Mouse (Mus musculus) retina, embryonic 14.5 days (tissue): ENCODE results near the gene Ctla2a.
"Not testable (repeated sequence)": the region's sequence is repeated elsewhere in the genome, so short reads cannot be mapped to it uniquely, and the experiment has no call there.

Experiments
- DNase-seq: peaks from one replicate; pipeline ENCODE4 v3.0.0-alpha.2; 2015; ENCODE audit warnings: low spot score

Gene Ctla2a

DNA sequence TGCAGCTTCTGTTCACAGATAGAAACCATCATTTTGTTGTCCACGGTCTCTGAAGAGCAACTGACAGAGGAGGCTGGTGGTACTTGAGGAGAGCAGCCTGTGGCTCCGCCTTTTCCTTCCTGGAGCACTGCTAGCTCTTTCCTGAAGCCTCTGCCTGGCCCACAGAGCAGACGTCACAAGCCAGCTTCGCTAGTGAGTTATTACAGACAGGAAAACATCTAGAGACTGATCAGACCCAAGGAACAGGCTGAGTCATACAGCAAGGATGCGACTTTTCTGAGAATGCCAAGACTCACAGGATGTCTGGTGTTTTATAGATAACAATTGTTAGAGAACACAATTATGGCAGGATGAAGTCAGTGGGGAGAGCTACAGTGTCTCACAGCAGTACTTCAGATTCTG lies at the start of gene Ctla2a, which contains the start of gene Gm49391:
Gene Ctla2a (minus strand): TSS at position 126 of the 402 bp plus-strand sequence.
Gene Gm49391 (minus strand): TSS at position 72 of the 402 bp plus-strand sequence.
- no peak for DNase-seq

DNA sequence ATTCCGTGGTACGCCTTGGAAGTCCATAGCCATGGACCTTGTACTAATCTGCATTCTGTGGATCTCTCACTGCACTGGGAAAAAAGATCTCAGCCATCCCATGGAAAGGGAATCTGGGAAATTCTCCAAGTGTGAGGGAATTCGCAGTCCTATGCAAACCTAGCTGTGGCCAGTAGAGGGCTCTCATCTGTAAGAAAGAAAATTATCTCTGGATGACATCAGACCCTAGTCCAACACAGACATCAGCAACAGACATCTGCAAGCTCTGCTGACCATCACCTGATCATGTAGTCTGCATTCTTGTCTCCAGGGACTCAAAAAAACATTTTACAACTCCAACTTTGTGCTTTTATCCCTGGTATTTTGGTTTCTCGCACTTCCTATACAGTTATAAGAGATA lies 35.9 kb upstream of the Ctla2a start:
- DNase-seq: not testable (repeated sequence)

DNA sequence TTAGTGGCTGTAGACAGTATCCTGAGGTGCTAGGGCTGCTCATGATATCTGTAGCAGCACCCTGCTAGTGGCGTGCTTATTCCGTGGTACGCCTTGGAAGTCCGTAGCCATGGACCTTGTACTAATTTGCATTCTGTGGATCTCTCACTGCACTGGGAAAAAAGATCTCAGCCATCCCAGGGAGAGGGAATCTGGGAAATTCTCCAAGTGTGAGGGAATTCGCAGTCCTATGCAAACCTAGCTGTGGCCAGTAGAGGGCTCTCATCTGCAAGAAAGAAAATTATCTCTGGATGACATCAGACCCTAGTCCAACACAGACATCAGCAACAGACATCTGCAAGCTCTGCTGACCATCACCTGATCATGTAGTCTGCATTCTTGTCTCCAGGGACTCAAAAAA lies 27.6 kb upstream of the Ctla2a start:
- DNase-seq: not testable (repeated sequence)

DNA sequence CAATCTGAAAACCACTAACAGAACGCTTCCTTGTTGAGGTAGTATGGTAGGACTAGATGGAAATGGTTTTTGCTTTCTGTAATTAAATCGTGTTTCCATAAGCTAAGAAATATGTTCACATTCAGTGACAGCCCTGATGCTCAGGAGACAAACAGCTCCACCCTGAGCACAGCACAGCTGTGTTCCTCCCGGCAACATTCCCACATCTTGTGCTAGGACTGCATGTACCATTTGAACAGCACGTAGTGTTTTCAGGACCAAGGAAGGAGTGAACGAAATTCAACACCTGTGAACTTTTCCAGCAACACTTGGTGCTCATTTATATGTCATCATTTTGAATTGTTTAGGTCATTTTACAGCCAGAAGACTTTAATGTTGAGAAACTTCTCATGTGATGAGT lies 25.3 kb upstream of the Ctla2a start:
- no peak for DNase-seq

DNA sequence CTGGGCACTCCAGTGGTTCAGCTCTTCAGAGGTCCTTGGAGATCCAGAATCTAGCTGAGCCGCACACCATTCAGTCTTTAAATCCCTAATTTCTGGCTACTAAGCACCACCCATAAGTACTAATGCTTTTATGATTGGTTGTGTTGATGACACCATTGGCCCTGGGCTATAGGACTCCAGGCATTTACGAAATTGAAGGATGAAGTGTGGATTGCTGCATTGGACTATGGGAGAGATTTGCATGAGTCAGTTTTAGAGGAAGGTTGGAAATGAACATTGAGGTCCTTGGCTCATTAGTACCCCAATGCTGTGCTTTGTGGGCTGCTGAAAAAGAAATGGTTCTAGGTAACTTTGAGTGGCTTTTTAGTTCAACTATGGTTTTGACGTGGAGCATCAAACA lies 5.5 kb upstream of the Ctla2a start, which contains the start of gene Tpbpa:
Gene Tpbpa (minus strand): TSS at position 101 of the 400 bp plus-strand sequence.
- DNase-seq: not testable (repeated sequence)

DNA sequence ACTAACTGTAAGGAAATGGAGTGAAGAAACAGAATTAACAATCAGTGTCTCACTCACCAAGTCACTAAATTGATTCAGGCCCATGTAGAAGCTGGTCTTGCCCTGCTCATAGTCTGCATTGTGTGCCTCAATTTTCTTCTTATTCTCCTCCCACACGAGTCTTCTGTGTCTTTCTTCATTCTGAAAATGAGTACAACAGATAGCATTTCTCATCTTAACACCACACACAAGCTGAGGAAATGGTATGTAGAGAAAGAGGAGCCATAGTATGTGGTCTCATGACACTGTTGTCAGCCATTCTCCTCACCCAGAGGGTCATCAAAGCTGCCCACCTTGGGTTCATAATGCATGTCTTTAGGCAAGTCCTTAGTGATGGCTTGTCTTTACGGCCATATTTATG lies 935 bp downstream of the Ctla2a start, which contains the start of gene Gm49393:
Gene Gm49393 (minus strand): TSS at position 101 of the 400 bp plus-strand sequence.
- not testable (repeated sequence) for DNase-seq

DNA sequence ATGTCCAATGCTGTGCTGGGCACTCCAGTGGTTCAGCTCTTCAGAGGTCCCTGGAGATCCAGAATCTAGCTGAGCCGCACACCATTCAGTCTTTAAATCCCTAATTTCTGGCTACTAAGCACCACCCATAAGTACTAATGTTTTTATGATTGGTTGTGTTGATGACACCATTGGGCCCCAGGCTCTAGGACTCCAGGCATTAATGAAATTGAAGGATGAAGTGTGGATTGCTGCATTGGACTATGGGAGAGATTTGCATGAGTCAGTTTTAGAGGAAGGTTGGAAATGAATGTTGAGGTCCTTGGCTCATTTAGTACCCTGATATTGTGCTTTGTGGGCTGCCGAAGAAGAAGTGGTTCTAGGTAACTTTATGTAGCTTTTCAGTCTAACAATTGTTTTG lies 31.6 kb downstream of the Ctla2a start, which contains the start of gene Tpbpb:
Gene Tpbpb (minus strand): TSS at position 101 of the 400 bp plus-strand sequence.
- not testable (repeated sequence) for DNase-seq

DNA sequence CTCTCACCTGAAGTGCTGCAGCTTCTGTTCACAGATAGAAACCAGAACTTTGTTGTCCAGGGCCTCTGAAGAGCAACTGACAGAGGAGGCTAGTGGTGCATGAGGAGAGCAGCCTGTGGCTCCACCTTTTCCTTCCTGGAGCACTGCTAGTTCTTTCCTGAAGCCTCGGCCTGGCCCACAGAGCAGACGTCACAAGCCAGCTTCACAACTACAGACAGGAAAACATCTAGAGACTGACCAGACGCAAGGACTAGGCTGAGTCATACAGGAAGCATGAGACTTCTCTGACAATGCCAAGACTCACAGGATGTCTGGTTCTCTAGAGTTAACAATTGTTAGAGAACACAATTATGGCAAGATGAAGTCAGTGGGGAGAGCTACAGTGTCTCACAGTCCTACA lies 39.1 kb downstream of the Ctla2a start, which contains the start of gene Ctla2b:
Gene Ctla2b (minus strand): TSS at position 120 of the 400 bp plus-strand sequence.
- no peak for DNase-seq

DNA sequence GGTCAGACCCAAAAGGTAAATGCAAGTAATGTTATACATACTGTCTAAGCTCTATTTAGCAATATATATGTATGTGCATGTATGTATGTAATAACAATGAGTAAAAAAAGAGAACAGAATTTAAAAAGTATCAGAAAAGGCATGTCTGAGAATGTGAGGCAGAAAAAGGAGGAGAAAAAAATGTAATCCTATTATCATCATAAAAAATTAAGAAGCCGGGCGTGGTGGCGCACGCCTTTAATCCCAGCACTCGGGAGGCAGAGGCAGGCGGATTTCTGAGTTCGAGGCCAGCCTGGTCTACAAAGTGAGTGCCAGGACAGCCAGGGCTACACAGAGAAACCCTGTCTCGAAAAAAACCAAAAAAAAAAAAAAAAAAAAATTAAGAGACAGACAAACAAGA lies 39.6 kb downstream of the Ctla2a start, which contains the start of gene Gm49392:
Gene Gm49392 (minus strand): TSS at position 101 of the 400 bp plus-strand sequence.
- DNase-seq: not testable (repeated sequence)

DNA sequence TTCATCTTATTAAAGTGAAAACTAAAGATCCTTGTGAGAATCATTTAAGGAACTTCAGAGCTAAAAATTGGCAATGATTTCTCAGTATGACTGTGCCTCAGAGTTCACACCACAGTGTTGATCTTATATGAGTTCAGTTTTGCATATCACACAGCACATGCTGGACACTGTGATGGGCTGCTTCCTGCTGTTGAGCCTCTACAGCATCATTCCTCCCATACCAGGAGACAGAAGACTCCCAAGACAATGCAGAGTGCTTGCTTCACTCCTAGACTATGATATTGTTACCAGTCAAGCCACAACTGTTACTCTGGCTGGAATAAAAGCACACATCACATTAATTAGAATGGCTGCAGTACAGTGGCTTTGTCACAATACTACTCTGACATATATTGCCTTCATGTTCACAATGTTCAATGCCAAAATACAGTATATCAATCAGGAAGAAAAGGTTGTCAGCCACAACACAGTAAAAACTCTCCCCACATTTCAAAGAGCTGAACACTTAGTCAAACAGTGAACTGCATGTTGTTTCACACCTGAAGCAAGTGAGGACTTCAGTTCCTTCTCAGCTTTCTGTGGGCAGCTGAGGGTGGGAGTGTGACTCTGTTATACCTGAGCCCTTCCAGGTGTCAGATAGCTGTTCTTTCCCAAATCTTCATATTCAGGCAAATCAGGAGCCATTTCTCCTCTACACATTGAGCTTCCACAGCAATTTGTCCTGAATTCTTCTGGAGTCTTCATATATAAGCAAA lies 40.8 kb downstream of the Ctla2a start:
- DNase-seq: no peak

DNA sequence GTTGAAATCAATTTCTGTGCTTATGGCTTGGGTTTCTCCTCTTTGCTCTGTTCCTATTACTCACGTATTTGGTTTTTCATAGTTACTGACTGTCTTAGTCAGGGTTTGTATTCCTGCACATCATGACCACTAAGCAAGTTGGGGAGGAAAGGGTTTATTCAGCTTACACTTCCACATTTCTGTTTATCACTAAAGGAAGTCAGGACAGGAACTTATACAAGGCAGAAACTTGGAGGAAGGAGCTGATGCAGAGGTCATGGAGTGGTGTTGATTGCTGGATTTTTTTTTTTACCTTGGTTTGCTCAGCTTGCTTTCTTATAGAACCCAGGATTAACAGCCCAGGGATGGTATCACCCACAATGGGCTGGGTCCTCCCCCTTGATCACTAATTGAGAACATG lies 44.1 kb downstream of the Ctla2a start:
- no peak for DNase-seq
